Mouse (Mus musculus) fibroblast of lung, adult 2 months (primary cell): ENCODE results near the gene Slc52a3.

Experiments
- DNase-seq: peaks from one replicate; pipeline ENCODE4 v3.0.0-alpha.2; 2011; ENCODE audit warnings: low read depth

The Slc52a3 gene

GRCm38 (mm10) chr2:151996229-151997189 is at the start of gene Slc52a3:
Gene Slc52a3, plus strand, starts transcription at chr2:151996511.
- peak; percentile 34 for DNase-seq

DNA sequence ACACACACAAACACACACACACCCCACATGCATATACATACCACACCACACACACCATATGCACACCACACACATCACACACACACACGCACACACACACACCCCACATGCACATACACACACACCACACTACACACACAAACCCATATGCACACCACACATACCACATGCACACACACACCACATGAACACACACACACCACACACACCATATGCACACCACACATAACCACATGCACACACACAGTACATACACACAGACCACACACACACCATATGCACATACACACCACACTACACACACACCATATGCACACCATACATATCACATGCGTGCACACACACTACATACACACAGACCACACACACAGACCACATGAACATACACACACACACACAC is 48.7 kb upstream of the Slc52a3 start:
- no peak for DNase-seq

DNA sequence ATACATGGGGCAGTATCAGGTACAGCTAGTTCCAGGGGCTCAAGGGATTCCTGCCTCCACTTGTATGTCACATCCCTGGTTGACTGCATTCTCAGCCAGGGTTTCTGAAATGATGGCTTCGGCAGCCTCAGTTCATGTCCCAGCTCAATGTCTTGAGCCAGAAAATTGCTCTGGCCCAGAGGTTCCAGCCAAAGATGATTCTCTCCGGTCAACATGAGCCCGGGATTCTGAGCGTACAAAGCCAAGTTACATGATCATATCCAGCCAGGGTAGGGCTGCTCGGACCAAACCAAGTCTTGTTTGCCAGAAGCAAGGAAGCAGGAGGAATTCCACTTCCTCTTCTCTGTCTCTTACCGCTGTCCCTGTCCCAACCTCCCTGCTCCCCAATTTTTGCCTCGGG is 48.0 kb upstream of the Slc52a3 start:
- no peak for DNase-seq

DNA sequence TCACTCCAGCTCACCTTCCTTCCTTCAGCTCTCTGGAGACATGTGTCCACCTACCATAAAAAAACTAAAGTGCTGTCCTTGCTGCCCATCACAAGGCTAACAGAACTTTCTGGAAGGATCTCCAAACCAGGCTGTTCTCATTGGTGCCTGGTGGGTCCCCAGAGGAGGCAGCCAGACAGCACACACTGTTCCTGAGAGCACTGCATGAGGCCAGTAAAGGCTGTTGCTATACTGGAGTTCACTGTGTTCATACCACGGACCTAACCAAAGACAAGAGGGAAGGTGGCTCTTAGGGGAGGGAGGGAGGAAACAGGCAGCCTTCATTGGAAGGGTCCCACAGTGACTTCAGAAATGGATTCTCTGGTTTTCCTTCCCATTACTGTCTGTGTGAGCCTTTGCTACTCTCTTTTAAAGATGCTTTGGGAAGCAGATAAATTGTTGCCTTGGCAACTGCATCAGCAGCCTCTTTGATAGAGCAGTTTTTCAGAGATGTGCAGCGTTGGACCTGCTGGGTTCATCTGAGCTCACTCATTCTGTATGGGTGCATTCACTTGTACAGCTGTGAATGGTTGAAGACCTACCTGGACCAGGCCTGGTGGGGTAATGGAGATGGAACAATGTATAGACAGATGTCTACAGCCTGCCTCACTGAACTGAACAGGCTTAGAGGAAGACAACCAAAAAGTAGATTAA is 47.1 kb upstream of the Slc52a3 start:
- DNase-seq = no peak

DNA sequence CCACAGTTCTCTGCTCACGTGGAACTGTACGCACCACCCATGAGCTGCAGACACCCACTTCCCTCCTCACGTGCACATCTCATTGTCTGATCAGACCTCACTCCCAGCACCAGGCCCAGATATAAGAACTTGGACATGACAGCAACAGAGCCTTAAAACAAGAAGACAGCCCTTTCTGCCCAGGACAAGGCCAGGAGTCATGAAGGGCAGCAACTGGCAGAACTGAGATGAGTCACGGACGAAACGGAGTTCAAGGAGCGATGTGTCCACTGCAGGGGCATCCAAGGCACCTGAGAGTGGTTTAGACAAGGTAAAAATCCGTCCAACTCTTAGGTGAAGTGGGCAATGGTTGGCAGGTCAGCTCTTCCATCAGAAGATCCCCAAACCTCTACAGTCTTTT is 42.6 kb upstream of the Slc52a3 start:
- no peak for DNase-seq

- peak; percentile 62 for DNase-seq
These were observed 39.7 kb upstream of the Slc52a3 start for GRCm38 (mm10) chr2:151956500-151957137.

- DNase-seq = no peak
These were observed 37.0 kb upstream of the Slc52a3 start for GRCm38 (mm10) chr2:151959274-151959673.

DNA sequence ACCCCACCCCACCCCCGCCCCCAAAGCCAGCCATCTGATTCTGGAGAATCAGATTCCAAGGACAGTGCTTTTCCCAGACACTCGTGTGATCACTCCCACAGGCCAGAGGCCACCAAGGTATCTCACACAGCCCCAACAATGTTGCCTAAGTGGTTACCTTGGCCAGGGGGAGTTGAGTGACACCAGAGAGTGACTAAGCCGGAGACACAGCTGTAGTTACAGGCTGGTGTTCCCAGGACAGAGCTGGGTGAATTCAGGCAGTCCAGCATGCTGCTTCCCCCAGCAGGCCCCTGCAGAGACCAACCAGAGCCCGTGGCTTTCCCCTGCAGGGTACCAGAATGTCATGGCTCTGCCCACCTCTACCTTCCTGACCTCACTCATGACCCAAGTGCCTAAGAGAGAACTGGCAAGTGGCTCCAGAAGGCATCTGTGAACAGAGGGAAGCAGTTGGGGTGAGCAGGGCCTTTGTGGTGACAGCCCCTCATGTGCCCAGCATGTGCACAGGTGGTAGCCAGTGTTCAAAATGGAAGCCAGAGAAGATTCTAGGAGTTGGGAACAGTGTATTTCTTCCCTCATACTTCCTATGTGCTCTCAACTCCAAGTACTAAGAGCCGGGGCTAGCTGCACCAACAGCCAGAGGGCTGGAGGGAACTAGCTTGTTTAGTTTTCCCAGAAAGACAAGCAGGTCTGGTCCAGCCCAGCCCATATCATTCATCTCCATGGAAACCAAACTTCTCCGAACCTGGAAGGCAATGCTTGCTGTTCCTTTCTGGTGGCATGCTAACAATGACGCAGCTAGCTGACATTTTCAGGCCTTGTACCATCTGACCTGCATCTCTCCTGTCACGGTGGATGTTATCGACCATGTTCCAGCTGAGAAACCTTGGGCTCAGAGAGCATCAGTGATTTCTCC is 34.8 kb upstream of the Slc52a3 start:
- DNase-seq = no peak

GRCm38 (mm10) chr2:151962474-151962873 is 33.8 kb upstream of the Slc52a3 start:
- peak; percentile 99 for DNase-seq

DNA sequence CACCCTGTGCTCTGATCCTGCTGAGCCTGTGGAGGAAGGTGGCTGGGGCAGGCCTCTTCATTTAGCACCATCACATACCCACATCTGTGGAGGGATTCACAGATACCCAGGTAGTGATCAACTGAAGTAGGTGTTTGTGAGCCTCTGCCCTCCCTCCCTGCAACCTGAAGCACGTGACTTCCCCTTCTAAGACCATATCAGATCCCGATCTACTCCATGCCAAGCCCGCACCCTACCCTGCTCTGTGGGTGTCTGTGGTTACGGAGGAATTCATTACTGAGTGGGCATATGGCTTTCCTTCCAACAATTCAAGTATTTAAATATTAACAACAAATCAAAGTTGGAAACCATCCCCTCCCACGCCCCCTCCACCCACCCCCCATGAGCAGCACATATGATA is 33.0 kb upstream of the Slc52a3 start:
- DNase-seq = no peak

- no peak for DNase-seq
These were observed 32.3 kb upstream of the Slc52a3 start for GRCm38 (mm10) chr2:151964052-151964451.

GRCm38 (mm10) chr2:151967176-151967750 is 29.0 kb upstream of the Slc52a3 start:
- no peak for DNase-seq

GRCm38 (mm10) chr2:151967792-151968191 is 28.5 kb upstream of the Slc52a3 start:
- DNase-seq = no peak

- DNase-seq = no peak
These were observed 27.9 kb upstream of the Slc52a3 start for GRCm38 (mm10) chr2:151968451-151968850.

DNA sequence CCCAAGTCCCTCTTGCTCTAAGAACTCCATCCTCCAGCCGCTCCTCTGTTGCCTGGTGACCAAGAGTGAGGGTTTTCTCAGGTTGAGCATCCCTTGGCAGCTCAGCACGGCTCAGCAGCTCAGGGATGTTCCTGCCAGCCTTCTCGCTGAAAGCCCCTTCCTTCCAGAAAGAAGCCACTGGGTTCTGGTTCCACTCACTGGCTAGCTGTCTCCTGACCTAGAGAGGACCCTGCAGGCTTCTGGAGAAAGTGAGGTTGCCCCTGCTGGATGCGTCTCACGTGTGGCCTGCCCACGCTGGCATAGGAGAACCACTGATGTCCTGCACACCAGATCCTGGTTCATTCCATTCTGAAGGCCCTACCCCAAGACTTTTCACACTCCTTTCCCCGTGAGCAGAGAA is 27.3 kb upstream of the Slc52a3 start:
- DNase-seq = no peak

- DNase-seq = no peak
These were observed 26.9 kb upstream of the Slc52a3 start for GRCm38 (mm10) chr2:151969396-151969795.

- DNase-seq = no peak
These were observed 25.8 kb upstream of the Slc52a3 start for GRCm38 (mm10) chr2:151970191-151971172.

DNA sequence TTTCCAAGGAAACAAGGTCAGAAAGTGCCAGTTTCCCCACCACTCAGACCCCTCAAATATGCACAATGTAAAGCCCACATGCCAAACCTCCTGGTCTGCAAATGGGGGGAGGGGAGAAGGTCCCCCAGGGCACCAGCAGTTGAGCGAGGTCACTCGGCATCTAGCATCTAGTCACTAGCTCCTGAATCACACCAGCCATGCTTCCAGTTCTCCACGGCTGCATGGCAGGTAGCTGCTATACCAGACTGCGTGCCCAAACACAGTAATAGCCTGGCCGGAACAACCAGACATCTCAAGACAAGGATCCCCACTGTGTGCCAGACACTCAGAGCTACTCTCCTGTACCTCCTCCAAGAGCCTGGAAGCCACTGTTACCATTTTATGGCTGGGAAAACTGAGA is 24.6 kb upstream of the Slc52a3 start:
- no peak for DNase-seq

DNA sequence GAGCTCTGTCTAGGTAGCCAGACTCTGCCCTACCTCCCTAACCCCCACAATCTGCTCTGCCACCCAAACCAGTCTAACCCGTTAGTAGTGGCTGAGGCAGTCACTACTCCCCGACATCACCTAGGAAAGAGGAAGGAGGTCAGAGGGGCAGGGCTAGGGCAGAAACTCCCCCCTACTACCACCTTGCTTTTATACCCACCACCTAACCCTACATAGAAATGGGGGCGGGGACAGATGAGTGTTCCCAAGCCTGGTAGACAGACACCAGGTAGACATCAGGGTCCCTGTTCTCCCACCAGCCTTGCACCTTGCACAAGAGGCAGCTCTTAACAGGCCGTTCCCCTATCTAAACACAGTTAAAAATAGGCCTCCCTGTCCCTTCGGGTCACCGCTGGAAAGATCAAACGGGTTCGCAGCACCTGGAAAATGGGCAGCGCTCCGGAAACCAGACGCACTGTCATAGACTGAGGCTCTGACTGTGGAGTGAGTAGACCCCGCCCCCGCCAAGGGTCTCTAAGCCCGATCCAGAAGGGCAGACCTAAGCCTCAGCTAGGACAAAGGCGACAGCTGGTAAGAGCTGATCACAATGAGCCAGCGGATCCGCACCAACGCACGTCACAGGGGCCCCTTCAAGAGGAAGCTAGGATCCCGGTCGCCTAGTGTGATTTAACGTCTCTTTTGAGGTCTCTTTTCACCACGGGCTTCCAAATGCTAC is 23.3 kb upstream of the Slc52a3 start:
- DNase-seq = no peak
